Mouse (Mus musculus): ENCODE results near the gene Otud7b. TPM values are rescaled to one million over a fixed set of nuclear protein-coding genes. Genes with fewer than 3 reads are reported as not detected.
A peak's percentile ranks its signal among the peaks of the same experiment; 100 is the strongest.

Otud7b gene
- total RNA-seq (2021): 10 to 100 TPM; 28.8 to 32.0 TPM

DNA sequence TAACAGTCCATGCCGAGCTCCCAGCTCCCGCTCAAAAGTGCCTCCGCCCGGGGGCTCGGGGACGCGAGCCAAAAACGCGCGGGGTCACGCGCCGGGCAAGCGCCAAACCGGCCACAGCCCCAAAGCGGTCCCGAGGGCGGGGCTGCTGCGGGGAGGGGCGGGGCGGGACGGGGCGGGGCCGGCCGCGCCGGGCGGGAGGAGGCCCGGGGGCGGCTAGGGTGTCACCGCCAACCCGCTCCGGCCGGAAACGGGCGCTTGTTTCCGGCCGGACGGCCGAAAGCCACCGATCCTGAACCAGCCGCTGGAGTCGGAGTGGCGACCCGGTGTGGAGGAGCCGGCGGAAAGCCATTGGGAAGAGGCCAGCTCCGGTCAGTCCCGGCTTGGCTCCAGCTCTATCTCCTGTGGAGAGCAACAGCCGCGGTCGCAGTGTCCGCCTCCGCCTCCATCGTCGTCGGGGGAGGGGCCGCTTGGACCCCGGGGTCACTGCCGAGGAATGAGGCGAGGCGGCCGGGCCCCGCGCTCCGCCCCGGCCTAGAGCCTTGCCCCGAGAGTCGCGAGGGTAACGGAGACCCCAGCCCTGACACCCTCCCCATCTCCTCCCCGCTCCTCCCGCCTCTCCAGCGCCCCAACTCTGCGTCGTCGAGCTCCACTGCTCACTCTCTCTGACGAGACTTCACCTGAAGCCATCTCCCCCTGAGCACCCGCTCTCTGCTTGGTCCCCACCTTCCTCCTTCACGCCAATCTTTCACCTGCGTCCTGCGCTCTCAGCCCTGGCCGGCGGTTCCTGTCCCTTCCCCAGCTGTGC, at the start of gene Otud7b:
TSS of gene Otud7b (plus strand) at position 267 of the 805 bp plus-strand sequence.
- DNase-seq (ENCODE audit: low spot score in 2 of 2): peak; percentile 73 to 79
- intact Hi-C loops (cut with DNase I): loop anchor here (5.0 kb wide), 1 partner anchor 37 kb away; no protein-coding TSS in a partner anchor

DNA sequence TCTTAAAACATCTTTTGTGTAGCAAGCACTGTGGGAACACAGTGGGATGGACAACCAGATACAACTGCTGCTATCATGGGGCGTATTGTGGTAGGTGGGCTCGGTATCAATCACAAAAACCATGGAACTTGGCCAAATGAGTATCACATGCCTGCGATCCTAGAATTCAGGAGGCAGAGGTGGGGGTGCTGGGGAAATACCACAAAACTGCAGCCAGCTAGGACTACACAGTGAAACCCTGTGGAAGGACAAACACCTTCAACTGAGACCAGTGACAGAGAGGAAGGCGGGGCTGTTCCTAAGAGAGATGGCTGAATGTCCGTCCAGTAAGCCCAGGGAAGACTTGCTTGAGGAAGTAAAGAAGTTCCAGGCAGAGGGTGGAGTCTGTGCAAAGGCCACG, 49.0 kb upstream of the Otud7b start:
- DNase-seq (ENCODE audit: low spot score in 2 of 2): no peak
- intact Hi-C loops (cut with DNase I): no loop called here

DNA sequence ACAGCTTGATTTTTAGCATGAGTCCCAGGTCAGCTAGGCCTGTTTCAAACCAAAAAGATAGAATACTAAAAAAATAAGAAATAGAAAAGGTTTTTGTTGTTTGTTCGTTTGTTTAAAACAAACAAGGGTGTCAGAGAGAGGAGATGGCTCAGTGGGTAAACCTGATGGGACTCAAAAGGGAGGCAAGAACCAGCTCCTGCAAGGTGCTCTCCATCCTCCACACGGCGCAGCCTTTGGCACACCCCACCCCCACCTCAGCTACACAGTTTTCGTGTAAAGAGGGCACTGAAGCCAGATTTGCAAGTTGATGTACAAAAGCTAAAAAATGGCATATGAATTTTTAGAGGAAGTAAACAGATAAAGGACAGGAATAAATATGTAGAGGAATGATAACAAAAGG, 48.3 kb upstream of the Otud7b start:
- no peak for DNase-seq (ENCODE audit: low spot score in 2 of 2)
- intact Hi-C loops (cut with DNase I): no loop called here

DNA sequence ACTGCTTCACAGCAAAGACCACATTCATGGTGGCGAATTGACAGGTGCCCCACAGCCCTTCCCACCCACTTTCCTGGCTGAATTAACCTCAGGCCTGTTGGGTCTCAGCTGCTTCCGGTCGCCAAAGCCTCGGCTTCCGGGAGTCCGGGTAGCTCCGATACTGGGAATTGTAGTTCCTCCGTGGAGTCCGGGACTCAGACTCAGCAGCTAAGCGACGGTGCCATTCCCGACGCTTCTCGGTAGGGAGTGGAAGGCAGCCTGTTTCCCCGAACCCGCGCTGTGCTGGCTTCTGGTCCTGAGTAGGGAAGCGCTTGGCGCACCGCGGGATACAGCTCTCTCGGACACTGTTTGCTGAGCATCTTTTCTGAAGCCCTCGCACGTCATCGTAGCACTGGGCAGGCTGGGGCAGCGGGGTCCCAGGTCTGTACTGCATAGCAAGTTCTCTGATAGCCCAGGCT, 46.6 kb upstream of the Otud7b start:
- DNase-seq (ENCODE audit: low spot score in 2 of 2): peak; percentile 90 to 92
- intact Hi-C loops (cut with DNase I): no loop called here

DNA sequence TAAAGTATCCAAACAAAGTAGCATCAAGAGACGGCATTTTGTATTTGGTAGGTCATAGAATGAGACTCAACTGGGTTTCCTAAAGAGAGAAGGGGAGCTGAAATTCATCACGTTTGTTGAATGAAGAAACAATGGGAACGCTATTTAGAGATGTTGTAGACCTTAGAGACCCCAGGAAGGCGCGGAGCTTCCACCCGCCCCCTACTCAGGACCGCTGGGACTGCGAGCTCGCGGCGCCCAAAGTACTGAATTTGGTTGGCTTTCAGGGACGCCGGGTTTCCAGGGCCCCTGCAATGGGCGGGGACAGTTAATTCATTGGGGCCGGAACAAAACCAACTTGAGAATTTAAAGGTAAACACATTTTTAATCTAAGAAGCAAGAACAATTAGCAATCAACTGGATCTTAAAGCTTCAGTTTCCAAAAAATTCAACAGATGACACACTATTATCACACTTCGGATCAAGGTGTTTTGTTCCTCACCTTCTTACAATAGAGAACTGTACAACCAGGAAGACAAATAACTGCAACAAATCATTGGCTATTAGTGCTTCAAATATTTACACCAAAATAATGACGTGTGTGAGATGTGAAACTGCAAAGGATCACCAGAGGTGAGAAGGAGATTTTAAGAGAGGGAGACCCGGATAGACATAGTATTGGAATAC, 46.0 kb upstream of the Otud7b start, which contains the start of gene Vps45:
TSS of gene Vps45 (minus strand) at position 236 of the 666 bp plus-strand sequence.
- intact Hi-C loops (cut with DNase I): no loop called here
- DNase-seq (ENCODE audit: low spot score in 2 of 2): peak; percentile 74 to 79

DNA sequence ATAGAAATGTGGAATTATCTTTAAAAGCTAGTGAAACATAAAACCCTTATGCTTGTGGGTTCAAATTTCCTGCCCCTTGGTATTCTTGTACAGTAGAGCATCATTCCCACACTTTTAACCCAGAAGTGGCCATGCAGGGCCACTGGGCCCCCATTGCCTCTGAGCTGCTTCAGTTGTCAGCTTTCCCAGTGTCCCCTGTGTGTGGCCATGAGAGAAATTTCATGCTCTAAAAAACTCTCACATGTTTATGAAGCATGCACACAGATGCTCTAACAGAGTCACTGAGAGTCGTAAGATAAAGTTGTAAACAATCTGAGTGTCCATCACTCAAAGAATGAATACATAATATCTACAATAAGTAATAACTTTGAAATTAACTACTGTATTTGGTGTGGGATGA, 44.2 kb upstream of the Otud7b start:
- intact Hi-C loops (cut with DNase I): loop anchor here (10.0 kb wide), 1 partner anchor 205 kb away; the partner anchor contains the start of genes Hist2h2bb, Hist2h3b and Hist2h4

DNA sequence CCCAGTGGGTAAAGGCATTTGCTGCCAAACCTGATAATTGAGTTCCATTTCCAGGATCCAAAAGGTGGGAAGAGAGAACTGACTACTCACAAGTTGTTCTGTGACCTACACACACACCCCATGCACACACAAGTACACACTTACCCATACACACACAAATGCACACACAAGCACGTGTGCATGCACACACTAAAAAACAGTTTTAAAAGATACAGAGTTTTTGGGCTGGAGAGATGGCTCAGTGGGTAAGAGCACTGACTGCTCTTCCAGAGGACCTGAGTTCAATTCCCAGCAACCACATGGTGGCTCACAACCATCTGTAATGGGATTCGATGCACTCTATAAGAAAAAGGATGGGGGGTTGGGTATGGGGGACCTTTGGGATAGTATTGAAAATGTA, 41.0 kb upstream of the Otud7b start:
- intact Hi-C loops (cut with DNase I): loop anchor here (10.0 kb wide), 1 partner anchor 202 kb away; the partner anchor contains the start of genes Hist2h2bb, Hist2h3b and Hist2h4

More for the DNA sequence above, 44.2 kb upstream of the Otud7b start:
- DNase-seq (ENCODE audit: low spot score in 2 of 2): no peak

DNA sequence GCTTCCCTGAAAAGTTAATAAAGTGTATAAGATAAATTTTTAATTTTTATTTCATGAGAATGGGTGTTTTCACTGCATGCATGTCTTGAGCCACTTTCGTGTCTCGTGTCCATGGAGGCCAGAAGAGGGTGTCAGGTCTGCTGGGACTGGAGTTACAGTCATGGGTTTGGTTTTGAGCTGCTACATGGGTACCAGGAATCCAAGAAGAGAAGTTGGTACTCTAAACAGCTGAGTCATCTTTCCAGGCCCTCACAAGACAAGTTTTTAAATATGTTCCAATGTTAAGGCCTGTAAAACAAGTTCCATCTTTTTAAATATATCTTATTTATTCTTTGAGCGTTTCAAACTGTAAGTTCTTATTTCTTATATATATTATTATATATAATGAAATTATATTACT, 40.1 kb upstream of the Otud7b start:
- intact Hi-C loops (cut with DNase I): loop anchor here (10.0 kb wide), 1 partner anchor 201 kb away; the partner anchor contains the start of genes Hist2h2bb, Hist2h3b and Hist2h4
- DNase-seq (ENCODE audit: low spot score in 2 of 2): no peak

More for the DNA sequence above, 41.0 kb upstream of the Otud7b start:
- no peak for DNase-seq (ENCODE audit: low spot score in 2 of 2)

DNA sequence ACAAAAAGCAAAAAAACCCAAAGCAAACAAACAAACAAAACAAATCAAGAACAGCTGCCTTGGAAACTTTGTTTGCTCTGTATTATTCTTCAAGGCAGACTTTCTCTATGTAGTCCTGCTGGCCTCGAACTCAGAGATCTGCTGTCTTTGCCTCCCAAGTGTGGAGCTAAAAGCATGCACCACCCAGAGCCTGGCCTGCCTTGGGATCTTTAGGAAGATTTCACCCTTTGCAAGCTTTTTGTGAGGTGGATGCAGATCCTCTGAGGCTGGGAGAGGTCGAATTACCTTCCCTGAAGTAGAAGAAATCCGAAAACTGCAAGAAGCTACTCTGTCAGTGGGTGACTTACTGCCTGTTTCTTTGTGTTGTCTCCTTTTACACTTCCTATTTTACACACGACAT, 39.2 kb upstream of the Otud7b start:
- intact Hi-C loops (cut with DNase I): loop anchor here (5.0 to 10.0 kb wide), 3 partner anchors 37 to 200 kb away; partner anchors contain the start of genes Bola1, Hist2h2ab, Hist2h2bb and Hist2h3b
- DNase-seq (ENCODE audit: low spot score in 2 of 2): no peak

DNA sequence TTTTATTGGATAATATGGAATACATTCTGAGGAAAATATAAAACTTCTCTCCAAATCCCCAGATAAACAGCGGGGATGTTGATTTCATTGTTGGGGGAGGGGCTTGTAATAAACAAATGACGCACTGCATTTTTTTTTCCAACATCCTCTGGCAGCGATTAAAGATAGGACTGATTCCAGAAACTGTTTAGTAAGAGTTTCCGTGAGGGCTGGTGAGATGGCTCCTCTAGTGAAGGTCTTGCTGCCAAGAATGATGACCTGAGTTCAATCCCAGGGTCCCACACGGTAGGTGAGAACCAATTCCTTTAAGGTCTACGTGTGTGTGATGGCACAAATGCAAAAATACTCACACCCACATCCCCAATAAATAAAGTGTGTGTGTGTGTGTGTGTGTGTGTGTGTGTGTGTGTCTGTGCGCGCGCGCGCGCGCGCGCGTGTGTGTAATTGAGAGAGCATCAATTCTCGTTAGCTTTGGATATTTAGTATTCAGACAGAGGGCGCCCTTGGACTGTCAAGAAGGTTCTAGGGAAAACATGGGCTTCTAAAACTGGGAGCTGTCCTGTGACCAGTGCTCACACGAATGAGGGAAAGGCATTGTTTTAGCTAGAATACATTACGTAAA, 38.5 kb upstream of the Otud7b start:
- intact Hi-C loops (cut with DNase I): loop anchor here (2.0 to 10.0 kb wide), 4 partner anchors 36 to 199 kb away; partner anchors contain the start of genes Bola1, Hist2h2ab, Hist2h2bb and Hist2h3b
- DNase-seq (ENCODE audit: low spot score in 2 of 2): peak; percentile 43 to 53

DNA sequence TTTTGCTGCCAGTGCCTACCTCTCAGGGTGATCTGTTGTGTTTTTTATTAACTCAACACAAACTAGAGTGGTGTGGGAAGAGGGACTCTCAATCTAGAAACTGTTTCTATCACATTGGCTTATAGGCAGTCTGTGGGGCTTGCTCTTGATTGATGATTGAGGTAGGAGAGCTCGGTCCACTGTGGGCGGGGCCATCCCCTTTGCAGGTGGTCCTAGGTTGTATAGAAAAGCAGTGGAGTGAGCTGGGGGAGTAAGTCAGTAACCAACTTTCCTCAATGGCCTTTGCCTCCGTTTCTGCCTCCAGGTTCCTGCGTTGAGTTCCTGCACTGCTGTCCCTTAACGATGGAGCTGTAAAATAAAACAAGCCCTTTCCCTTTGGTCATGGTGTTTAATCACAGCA, 37.6 kb upstream of the Otud7b start:
- intact Hi-C loops (cut with DNase I): loop anchor here (2.0 to 10.0 kb wide), 4 partner anchors 36 to 198 kb away; partner anchors contain the start of genes Bola1, Hist2h2ab, Hist2h2bb and Hist2h3b
- no peak for DNase-seq (ENCODE audit: low spot score in 2 of 2)

DNA sequence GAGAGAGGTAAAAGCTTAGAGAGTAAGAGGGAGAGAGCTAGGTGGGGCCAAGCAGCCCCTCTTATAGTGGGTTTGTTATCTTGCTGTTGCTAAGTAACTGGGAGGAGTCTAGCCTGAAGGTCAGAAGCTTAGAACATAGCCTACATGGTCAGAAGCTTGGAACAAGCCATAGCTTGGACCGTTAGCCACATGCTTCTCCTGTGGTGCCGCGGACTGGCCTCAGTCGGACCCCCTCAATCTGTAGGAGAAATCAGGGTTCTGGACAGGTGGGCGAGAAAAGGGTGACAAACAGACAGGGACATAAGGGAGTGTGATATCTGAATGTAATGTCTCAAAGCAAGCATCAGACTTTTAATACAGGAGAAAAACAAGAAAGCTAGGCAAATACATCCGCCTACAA, 35.3 kb upstream of the Otud7b start:
- DNase-seq (ENCODE audit: low spot score in 2 of 2): no peak
- intact Hi-C loops (cut with DNase I): loop anchor here (5.0 to 10.0 kb wide), 3 partner anchors 33 to 196 kb away; partner anchors contain the start of genes Bola1, Hist2h2ab, Hist2h2bb and Hist2h3b

DNA sequence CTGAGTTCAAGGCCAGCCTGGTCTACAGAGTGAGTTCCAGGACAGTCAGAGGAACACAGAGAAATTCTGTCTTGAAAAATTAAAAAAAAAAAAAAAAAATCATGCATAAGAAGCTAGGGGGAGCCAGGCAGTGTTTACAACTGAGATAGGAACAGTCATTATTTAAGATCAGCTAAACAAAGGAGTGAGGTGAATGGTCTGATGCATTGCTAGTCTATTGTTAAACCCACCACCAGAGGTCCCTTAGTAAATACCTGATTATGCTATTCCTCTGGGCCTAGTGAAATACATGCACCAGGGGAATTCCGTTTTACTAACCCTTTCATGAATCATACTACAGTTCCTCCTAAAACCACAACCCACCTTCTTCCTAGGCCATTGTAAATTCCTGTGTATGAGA, 34.8 kb upstream of the Otud7b start:
- DNase-seq (ENCODE audit: low spot score in 2 of 2): no peak
- intact Hi-C loops (cut with DNase I): loop anchor here (5.0 to 10.0 kb wide), 3 partner anchors 33 to 195 kb away; partner anchors contain the start of genes Bola1, Hist2h2ab, Hist2h2bb and Hist2h3b

DNA sequence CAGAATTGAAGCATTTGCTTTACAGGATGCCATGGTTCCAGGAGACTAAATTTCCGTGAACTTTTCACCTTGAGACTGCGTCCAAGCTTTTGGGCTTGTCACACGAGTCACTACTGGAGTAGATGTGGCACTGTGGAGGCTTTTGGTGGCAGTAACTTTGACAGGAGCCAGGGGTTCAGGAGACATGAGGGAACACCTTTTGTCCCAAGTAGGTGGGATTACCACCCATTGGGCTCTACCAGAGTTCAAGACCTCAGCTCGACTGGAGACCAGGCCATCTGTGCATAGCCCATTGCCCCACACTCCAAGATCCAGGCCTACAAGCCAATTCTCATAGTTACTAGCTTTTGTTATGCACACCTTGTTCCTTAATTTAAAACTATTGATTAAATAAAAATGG, 34.1 kb upstream of the Otud7b start:
- intact Hi-C loops (cut with DNase I): no loop called here
- no peak for DNase-seq (ENCODE audit: low spot score in 2 of 2)

DNA sequence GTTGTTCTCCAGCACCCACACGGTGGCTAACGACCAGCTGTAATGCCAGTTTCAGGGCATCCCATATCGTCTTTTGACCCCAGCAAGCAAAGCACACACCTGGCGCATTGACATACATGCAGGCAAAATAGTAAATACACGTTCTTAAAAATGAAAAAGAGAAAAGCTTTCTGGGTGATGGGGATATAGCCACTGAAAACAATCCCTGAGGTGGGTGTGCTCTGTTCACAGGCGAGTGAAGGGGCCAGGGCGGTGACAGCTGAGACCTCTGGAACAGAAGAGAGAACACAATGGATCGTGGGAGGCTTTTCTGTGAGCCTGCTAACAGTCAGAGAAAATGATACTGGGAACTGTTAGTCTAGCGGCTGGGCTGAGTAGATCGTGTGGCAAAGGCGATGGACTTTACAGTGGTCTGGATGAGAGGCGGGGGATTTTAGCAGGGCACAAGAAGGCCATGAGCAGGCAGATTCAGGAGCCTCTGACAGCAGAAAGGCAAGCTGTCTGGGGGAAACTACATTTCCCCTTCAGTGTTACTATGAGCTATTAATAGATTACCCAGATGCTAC, 31.3 kb upstream of the Otud7b start:
- intact Hi-C loops (cut with DNase I): no loop called here
- DNase-seq (ENCODE audit: low spot score in 2 of 2): no peak

DNA sequence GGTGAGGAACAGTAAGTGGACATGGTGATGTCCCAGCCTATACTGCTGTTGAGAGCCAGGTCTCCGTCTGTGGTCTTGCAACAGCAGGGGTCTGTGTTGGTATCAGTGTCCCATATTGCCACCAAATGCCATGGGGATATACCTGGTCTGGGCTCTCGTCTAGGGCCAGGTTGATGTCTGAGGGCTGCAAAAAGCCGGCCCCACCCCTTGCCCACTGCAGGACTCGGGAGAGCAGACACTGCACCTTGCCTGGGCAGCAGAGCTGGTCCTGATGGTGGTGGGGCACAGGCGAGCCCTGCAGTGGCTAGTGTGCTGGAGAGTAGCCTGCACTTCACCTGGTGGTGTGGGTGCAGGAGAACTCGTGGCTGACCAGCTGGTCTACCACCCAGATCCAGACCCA, 26.3 kb upstream of the Otud7b start:
- intact Hi-C loops (cut with DNase I): no loop called here
- DNase-seq (ENCODE audit: low spot score in 2 of 2): no peak

DNA sequence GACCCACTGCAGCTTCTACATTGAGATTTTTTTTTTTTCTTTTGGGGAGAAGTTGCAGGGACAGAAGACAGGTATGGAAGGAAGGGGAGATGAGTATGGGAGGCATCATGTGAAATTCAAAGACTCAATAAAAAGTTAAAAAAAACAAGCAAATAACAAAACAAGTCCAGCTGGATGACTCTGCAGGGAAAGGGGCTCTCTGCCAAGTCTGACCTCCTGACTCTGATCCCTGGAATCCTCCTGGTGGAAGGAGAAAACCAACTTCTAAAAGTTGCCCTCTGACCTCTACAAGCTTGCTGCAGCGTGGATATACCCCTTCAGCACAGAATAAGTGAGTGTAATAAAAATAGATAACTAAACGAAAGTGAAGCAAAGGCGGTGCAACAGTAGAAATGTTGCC, 25.6 kb upstream of the Otud7b start:
- no peak for DNase-seq (ENCODE audit: low spot score in 2 of 2)
- intact Hi-C loops (cut with DNase I): no loop called here

DNA sequence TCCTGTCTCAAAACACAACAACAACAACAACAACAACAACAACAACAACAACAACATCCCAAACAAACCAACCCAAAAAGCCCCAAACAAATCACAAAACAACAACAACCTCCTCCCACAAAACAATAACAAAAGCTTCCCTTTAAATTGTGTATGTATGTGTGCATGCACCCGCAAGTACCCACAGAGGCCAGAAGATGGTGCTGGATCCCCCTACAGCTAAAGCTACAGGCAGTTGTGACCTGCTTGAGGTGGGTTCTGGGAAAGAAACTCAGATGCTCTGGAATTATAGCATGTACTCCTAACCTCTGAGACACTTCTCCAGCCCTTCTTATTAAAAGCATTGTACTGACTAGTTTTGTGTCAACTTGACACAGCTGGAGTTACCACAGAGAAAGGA, 23.3 kb upstream of the Otud7b start:
- DNase-seq (ENCODE audit: low spot score in 2 of 2): no peak
- intact Hi-C loops (cut with DNase I): no loop called here

DNA sequence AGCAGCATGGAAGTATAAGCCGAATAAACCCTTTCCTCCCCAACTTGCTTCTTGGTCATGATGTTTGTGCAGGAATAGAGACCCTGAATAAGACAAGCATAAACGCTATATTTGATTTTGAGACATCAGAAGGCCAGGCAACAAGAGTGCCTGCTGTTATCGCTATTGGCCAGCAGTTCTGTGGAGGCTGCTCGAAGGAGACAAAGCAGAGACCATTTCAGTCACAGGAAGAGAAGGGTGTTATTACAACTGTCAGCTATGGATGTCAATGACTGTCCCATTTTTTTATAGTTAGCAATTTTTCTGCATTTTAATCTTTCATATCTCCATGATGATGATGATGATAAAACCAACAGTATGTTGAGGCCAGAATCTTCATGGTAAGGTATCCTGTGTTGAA, 22.7 kb upstream of the Otud7b start:
- intact Hi-C loops (cut with DNase I): no loop called here

More for the DNA sequence above, 22.7 kb upstream of the Otud7b start:
- DNase-seq (ENCODE audit: low spot score in 2 of 2): no peak
